Mouse (Mus musculus) stomach, embryonic 16.5 days (tissue): ENCODE measurements around the gene Gm44973. TPM values are rescaled to one million over a fixed set of nuclear protein-coding genes. Genes with fewer than 3 reads are reported as not detected.
A peak's percentile ranks its signal among the peaks of the same experiment; 100 is the strongest.

Experiments used
- ATAC-seq: fragments of 200-750 bp; cut with Nextera tagmentation; 2 replicates; pipeline ENCODE4 v1.8.0; 2017; ENCODE audit warnings: moderate number of reproducible peaks, moderate TSS enrichment; ENCODE audit not compliant: insufficient read depth, low FRiP score
- H3K27ac ChIP-seq: fragments of 300-500 bp; sonication (generic); 2 replicates; pipeline ENCODE4 v1.5.1; 2014; ENCODE audit warnings: low read length
- H3K27me3 ChIP-seq: fragments of 300-500 bp; sonication (generic); 2 replicates; pipeline ENCODE4 v1.6.1; 2014; ENCODE audit warnings: low read length, control low read depth, mixed read lengths; ENCODE audit not compliant: control insufficient read depth, insufficient read depth
- H3K36me3 ChIP-seq: fragments of 300-500 bp; sonication (generic); 2 replicates; pipeline ENCODE4 v1.6.1; 2014; ENCODE audit warnings: low read length; ENCODE audit not compliant: control insufficient read depth, insufficient read depth
- H3K4me1 ChIP-seq: fragments of 300-500 bp; sonication (generic); 2 replicates; pipeline ENCODE4 v1.6.1; 2014; ENCODE audit warnings: low read length, control low read depth, mixed read lengths; ENCODE audit not compliant: control insufficient read depth, insufficient read depth
- H3K4me2 ChIP-seq: fragments of 300-500 bp; sonication (generic); 2 replicates; pipeline ENCODE4 v1.6.1; 2014; ENCODE audit warnings: low read depth, low read length, mixed read lengths
- H3K4me3 ChIP-seq: fragments of 300-500 bp; sonication (generic); replicated peaks from 2 replicates; pipeline ENCODE4 v1.5.1; 2014; ENCODE audit warnings: mild to moderate bottlenecking, low read length
- H3K9ac ChIP-seq: fragments of 300-500 bp; sonication (generic); 2 replicates; pipeline ENCODE4 v1.6.1; 2014; ENCODE audit warnings: low read length
- H3K9me3 ChIP-seq: fragments of 300-500 bp; sonication (generic); replicated peaks from 2 replicates; pipeline ENCODE4 v1.6.1; 2016; ENCODE audit warnings: low read length, control low read depth; ENCODE audit not compliant: control insufficient read depth
- WGBS: fragments of 180-500 bp; shearing (Covaris S2); extraction: QIAGEN DNeasy Blood & Tissue Kit; methylation state at CpG from one replicate; pipeline ENCODE4 v1.1.7; 2014; 5-methylcytosine and 5-hydroxymethylcytosine counted together
- polyA plus RNA-seq: library from polyadenylated mRNA; unstranded; fragments of >200 nt; fragmentation: Nextera tagmentation; extraction: Ambion mirVana; gene quantifications from 2 replicates; pipeline ENCODE4 v1.2.1, GENCODE M21; 2015

Gm44973 gene
- polyA plus RNA-seq, 1 experiment from 2014 or later: 1.3 TPM

DNA sequence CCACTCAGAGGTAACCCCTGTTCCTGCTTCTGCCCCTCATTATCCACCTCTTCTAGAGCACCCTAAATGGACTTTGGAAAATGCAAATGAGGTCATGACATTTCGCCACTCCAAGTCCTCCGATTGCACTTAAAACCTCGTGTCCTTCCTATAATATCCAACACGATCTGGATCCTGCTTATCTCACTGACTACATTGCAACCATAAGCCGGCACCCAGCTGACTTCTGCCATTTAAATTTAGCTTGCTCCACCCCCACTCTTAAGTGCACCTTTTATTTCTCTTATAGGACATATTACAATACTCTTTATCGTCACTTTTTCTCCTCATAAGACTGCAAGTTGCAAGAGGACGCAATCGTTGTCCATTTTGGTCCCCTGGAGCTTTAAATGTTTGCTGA lies 22.2 kb downstream of the Gm44973 start:
- H3K9ac ChIP-seq: peak overlapping the region; percentile 92
- H3K4me2 ChIP-seq: peak overlapping the region; percentile 69
- H3K36me3 ChIP-seq: peaks cover 38% of the 10 kb centered on the region
- H3K27ac ChIP-seq: peak overlapping the region; percentile 99
- 86% methylated on average over 8 of the region's 8 CpGs for WGBS
- H3K4me1 ChIP-seq: peaks cover 7% of the 10 kb centered on the region
- H3K27me3 ChIP-seq: no peaks in the 10 kb centered on the region
- ATAC-seq: no peak
- no peaks in the 10 kb centered on the region for H3K9me3 ChIP-seq
- H3K4me3 ChIP-seq: peak overlapping the region; percentile 75

DNA sequence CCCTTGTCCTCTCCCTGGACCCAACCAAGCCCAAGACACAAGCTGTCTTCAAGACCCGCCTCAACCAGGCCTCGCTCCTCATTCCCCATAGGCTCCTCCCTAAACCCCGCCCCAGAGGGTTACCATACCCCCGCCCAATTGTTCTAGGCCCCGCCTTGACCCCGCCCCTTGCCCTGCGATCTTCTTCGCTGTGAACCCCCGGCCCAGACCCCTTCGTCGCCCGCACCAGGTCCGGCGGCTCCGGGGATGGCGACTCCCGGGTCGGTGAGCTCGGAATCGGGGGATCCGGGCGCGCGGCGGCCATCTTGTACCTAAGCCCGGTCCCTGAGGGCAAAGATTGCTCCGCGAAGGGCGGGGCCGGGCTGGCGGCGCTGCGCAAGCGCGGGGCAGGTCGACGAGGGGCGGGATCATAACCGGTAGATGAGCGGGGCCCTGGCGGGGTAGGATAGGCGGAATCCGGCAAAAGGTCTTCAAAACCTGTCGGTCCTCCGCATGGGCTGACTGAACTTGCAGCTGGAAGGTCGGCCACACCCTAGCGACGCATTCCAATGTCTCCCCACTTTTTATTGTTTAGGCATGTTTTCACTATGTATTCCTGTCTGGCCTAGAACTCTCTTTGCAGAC lies 22.9 kb downstream of the Gm44973 start, which contains the start of gene Zfp784:
Gene Zfp784, minus strand, starts transcription at position 338 of the 624 bp plus-strand sequence.
- Histone ChIP-seq H3K27ac (peak within 1 kb of the TSS; percentile 99), H3K4me3 (peak within 1 kb of the TSS; percentile 75), H3K27me3 (no peaks in the 10 kb centered on the region), H3K4me2 (peak within 1 kb of the TSS; percentile 69), H3K36me3 (peaks cover 30% of the 10 kb centered on the region), H3K9ac (peak within 1 kb of the TSS; percentile 92), H3K9me3 (no peaks in the 10 kb centered on the region), H3K4me1 (peaks cover 7% of the 10 kb centered on the region)
- under 1% methylated on average over 48 of the region's 48 CpGs for WGBS
- peak; percentile 98 for ATAC-seq

DNA sequence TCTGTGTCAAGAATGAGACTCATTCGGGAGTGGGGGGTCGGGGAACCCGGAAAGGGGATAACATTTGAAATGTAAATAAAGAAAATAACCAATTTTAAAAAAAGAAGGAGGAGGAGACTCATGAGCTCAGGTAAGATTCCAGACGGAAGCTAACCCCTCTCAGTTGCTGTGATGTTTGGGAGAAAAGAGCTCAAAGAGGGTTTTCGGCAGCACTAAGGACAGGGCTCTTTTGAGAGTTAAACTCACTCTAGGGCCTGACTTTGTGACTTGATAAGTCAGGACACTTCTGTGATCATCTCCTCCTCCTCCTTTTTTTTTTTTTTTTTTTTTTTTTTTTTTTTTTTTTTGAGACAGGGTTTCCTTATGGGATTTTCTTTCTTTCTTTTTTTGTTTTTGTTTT lies 23.6 kb downstream of the Gm44973 start:
- H3K27me3 ChIP-seq: no peaks in the 10 kb centered on the region
- H3K9ac ChIP-seq: peak overlapping the region; percentile 92
- H3K4me2 ChIP-seq: peak overlapping the region; percentile 69
- H3K4me3 ChIP-seq: peak overlapping the region; percentile 75
- 20% methylated on average over 5 of the region's 5 CpGs for WGBS
- peaks cover 7% of the 10 kb centered on the region for H3K4me1 ChIP-seq
- no peak for ATAC-seq
- no peaks in the 10 kb centered on the region for H3K9me3 ChIP-seq
- peak overlapping the region; percentile 99 for H3K27ac ChIP-seq
- peaks cover 24% of the 10 kb centered on the region for H3K36me3 ChIP-seq

DNA sequence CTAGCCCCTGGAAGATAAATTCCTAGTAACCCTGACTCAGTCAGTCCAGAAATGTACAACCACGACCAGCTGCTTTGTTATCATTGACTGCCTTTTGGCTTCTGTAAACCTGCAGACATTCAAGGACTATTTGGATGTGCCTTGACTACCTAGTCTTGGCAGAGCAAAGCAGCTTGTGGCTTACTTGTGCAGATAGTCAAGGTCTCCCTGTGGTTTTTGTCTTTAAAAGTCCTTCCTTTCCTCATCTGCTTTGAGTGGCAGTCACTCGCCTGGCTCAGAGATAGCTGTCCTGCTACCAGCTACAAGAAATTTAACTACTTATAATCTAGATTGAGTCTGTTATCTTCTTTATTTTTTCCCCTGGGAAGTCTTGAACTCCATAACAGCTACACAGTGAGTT lies 29.7 kb downstream of the Gm44973 start:
- no peak overlapping the region for H3K9ac ChIP-seq
- no peak overlapping the region for H3K4me2 ChIP-seq
- no peaks in the 10 kb centered on the region for H3K4me1 ChIP-seq
- WGBS: 61% methylated on average over 2 of the region's 2 CpGs
- no peaks in the 10 kb centered on the region for H3K9me3 ChIP-seq
- ATAC-seq: no peak
- no peaks in the 10 kb centered on the region for H3K36me3 ChIP-seq
- no peaks in the 10 kb centered on the region for H3K27me3 ChIP-seq
- H3K4me3 ChIP-seq: no peak overlapping the region
- no peak overlapping the region for H3K27ac ChIP-seq

DNA sequence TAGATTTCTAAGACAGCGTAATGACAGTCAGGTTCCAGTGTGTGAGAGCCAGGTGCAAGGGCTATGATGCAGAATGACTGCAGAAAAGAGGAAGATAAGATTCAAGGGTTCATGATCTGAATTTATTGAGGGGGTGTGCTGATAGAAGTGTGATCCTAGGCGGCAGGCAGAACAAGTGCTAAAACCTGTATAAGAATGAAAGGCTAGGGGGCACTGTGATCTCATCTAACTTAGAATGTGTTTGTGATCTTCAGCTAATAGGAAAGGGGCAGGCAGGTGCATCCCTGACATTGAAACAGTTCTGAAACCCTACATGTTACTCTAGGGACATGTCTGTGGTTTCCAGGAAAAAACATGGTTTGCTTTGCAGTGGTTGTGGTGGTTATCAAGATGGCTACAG lies 30.8 kb downstream of the Gm44973 start:
- Histone ChIP-seq H3K27ac (no peak overlapping the region), H3K9me3 (no peaks in the 10 kb centered on the region), H3K4me2 (no peak overlapping the region), H3K36me3 (no peaks in the 10 kb centered on the region), H3K4me3 (no peak overlapping the region), H3K27me3 (no peaks in the 10 kb centered on the region), H3K4me1 (peaks cover 5% of the 10 kb centered on the region; the same call in 1 of the 2 replicates), H3K9ac (no peak overlapping the region)
- WGBS: 70% methylated on average over 2 of the region's 2 CpGs
- ATAC-seq: no peak

DNA sequence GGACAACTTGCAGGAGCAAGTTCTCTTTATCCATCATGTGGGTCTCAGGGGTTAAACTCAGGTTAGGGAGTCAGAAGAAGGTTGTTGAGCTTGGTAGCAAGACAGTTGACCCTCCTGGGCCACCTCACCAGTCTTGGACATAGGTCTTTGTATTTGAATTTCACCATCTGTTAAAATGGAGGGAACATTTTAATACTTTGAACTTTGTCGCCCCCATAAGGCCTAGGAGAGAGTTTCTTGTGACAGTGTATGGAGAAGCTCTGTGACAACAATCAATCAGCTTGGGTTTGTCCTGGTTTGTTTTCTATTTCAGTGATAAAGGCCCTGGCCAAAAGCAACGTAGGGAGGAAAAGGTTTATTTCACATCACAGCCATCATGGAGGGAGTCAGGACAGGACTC lies 32.0 kb downstream of the Gm44973 start:
- H3K4me1 ChIP-seq: peaks cover 9% of the 10 kb centered on the region
- no peak overlapping the region for H3K9ac ChIP-seq
- no peak overlapping the region for H3K4me3 ChIP-seq
- no peak for ATAC-seq
- H3K4me2 ChIP-seq: no peak overlapping the region
- peaks cover 1% of the 10 kb centered on the region; the same call in 1 of the 2 replicates for H3K27me3 ChIP-seq
- WGBS: 17% methylated on average over 2 of the region's 2 CpGs
- no peaks in the 10 kb centered on the region for H3K9me3 ChIP-seq
- H3K27ac ChIP-seq: no peak overlapping the region
- no peaks in the 10 kb centered on the region for H3K36me3 ChIP-seq

DNA sequence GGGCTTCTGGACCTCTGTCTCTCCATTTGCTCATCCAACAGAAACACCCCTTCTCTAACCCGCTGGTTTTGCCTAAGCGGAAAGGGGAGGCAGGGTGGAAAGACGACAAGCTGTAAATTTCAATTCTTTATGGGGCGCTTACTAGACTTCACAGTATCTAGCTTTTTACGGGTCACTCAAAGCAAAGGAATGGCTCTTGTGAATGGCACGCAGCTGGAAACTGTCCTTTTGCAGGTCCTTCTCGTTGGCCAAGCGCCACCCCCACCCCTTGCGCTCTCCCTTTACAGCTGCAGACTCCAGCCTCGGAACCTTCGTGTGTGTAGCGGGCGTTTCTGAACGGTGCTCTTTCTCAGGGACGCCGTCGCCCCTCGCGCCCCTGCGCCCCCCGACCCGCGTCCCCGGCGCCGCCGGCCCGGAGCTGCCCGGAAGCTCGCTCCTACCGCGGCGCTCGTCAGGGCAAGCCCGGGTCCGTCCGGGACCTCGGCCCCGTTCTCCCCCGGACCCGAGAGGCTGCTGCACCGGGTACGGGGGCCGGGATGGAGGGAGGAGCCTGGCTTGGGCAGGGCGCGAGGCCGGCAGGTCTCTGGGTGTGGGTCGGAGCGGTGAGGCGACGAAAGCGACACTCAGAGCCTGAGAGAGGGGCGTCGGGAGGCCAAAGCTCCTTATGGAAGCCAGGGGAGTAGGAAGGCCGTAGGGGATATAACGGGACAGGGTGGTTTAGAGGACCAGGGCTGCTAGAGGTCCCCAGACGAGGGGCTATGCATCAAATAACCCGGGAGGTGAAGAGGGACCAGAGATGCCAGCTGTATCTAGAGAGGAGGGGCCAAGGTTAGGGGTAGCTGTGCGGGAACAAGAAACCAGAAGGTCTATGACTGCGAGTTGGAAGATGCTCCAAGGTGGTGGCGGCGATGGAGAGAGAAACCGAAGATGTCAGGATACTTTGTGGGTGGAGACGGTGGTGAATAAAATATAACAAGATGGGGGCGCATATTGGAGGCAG lies 36.2 kb downstream of the Gm44973 start, which contains the start of gene Zfp580:
Gene Zfp580, plus strand, starts transcription at position 346 of the 1,000 bp plus-strand sequence.
- WGBS: 2% methylated on average over 65 of the region's 65 CpGs
- Histone ChIP-seq H3K27ac (peak within 1 kb of the TSS; percentile 64), H3K36me3 (no peaks in the 10 kb centered on the region), H3K4me3 (peak within 1 kb of the TSS; percentile 65), H3K9me3 (no peaks in the 10 kb centered on the region), H3K27me3 (peaks cover 40% of the 10 kb centered on the region), H3K4me2 (peak within 1 kb of the TSS; percentile 85), H3K9ac (peak within 1 kb of the TSS; percentile 94), H3K4me1 (peaks cover 24% of the 10 kb centered on the region)
- peak; percentile 76 for ATAC-seq

DNA sequence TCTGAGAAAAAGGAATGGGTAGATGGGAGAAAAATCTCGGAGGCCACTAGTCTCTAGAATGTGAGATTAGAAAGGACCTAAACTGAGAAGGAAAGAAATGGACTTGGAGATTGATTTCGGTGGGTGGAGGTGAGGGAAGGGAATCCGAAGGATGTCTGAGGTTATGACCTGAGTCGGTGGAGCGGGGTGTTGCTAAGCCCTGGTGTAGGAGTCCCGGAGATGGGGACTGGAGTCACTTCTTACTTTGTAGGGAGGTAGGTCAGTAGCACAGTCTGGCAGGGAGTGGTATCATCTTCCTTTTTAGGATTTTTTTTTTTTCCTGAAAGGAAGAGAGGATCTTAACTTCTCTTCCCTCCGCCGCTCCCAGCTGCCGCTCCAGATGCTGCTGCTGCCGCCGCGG lies 37.1 kb downstream of the Gm44973 start:
- Histone ChIP-seq H3K4me2 (peak overlapping the region; percentile 85), H3K36me3 (no peaks in the 10 kb centered on the region), H3K27ac (no peak overlapping the region), H3K9me3 (no peaks in the 10 kb centered on the region), H3K9ac (peak overlapping the region; percentile 94), H3K4me3 (peak overlapping the region; percentile 65), H3K4me1 (peaks cover 31% of the 10 kb centered on the region), H3K27me3 (peaks cover 43% of the 10 kb centered on the region)
- no peak for ATAC-seq
- 3% methylated on average over 12 of the region's 12 CpGs for WGBS

DNA sequence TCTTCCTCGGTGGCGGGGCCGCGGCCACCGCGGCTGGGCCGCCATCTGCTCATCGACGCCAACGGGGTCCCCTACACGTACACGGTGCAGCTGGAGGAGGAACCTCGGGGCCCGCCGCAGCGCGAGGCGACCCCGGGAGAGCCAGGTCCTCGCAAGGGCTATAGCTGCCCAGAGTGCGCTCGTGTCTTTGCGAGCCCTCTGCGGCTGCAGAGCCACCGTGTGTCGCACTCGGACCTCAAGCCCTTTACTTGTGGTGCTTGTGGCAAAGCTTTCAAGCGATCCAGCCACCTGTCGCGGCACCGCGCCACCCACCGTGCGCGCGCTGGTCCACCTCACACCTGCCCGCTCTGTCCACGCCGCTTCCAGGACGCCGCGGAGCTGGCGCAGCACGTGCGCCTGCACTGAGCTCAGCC lies 37.6 kb downstream of the Gm44973 start:
- Histone ChIP-seq H3K36me3 (no peaks in the 10 kb centered on the region), H3K9ac (peak overlapping the region; percentile 94), H3K9me3 (no peaks in the 10 kb centered on the region), H3K4me2 (peak overlapping the region; percentile 85), H3K4me1 (peaks cover 31% of the 10 kb centered on the region), H3K27ac (no peak overlapping the region), H3K27me3 (peaks cover 43% of the 10 kb centered on the region), H3K4me3 (peak overlapping the region; percentile 65)
- no peak for ATAC-seq
- WGBS: 5% methylated on average over 45 of the region's 45 CpGs
